Mouse (Mus musculus) heart, embryonic 15.5 days (tissue): ENCODE data around the gene Dhx29. TPM values are rescaled to one million over a fixed set of nuclear protein-coding genes. Genes with fewer than 3 reads are reported as not detected.
"Not testable (repeated sequence)": the region's sequence is repeated elsewhere in the genome, so short reads cannot be mapped to it uniquely, and the experiment has no call there.

Experiments
- ATAC-seq: fragments of 200-750 bp; cut with Nextera tagmentation; replicated peaks from 2 replicates; pipeline ENCODE4 v1.8.0; 2017; ENCODE audit warnings: low read depth, moderate TSS enrichment; ENCODE audit not compliant: insufficient number of reproducible peaks, insufficient read depth, low FRiP score
- H3K27ac ChIP-seq: fragments of 300-500 bp; sonication (generic); 2 replicates; pipeline ENCODE4 v1.5.1; 2015; ENCODE audit warnings: mild to moderate bottlenecking, inconsistent platforms
- H3K27me3 ChIP-seq: fragments of 300-500 bp; sonication (generic); 2 replicates; pipeline ENCODE4 v1.6.1; 2015; ENCODE audit warnings: inconsistent platforms
- H3K36me3 ChIP-seq: fragments of 300-500 bp; sonication (generic); 2 replicates; pipeline ENCODE4 v1.6.1; 2015; ENCODE audit warnings: mild to moderate bottlenecking, inconsistent platforms
- H3K4me1 ChIP-seq: fragments of 300-500 bp; sonication (generic); replicated peaks from 2 replicates; pipeline ENCODE4 v1.6.1; 2015; ENCODE audit warnings: inconsistent platforms
- H3K4me2 ChIP-seq: fragments of 300-500 bp; sonication (generic); 2 replicates; pipeline ENCODE4 v1.6.1; 2015; ENCODE audit warnings: inconsistent platforms, mild to moderate bottlenecking, moderate library complexity
- H3K4me3 ChIP-seq: fragments of 300-500 bp; sonication (generic); 2 replicates; pipeline ENCODE4 v1.5.1; 2015; ENCODE audit warnings: mild to moderate bottlenecking, inconsistent platforms
- H3K9ac ChIP-seq: fragments of 300-500 bp; sonication (generic); 2 replicates; pipeline ENCODE4 v1.6.1; 2015; ENCODE audit warnings: mild to moderate bottlenecking, inconsistent platforms
- H3K9me3 ChIP-seq: fragments of 300-500 bp; sonication (generic); replicated peaks from 2 replicates; pipeline ENCODE4 v1.6.1; 2016; ENCODE audit warnings: inconsistent platforms
- WGBS: fragments of 180-500 bp; shearing (Covaris S2); methylation state at CpG from one replicate; pipeline ENCODE4 v1.1.7; 2015; ENCODE audit warnings: mixed read lengths; 5-methylcytosine and 5-hydroxymethylcytosine counted together
- polyA plus RNA-seq: library from polyadenylated mRNA; unstranded; fragments of >200 nt; fragmentation: Nextera tagmentation; extraction: Ambion mirVana; gene quantifications from 2 replicates; pipeline ENCODE4 v1.2.1, GENCODE M21; 2015

Gene Dhx29
- polyA plus RNA-seq, 1 experiment from 2014 or later = 15.1 TPM

DNA sequence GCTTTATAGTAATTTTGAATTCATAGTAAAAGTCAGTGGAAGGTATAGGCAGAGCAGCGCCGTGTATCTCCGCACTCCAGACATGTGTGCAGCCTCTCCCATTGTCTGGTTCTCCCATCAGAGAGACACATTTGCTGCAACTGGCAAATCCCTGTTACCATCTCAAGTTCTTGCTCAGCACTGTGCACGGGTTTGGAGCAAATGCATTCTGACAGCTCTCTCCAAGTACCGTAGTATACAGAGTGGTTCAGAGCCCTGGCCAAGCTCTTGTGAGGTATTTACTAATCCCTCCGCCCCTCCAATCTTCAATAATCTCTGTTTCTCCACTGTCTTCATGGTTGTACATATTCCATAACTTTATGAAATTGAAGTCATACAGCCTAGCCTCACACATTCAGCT, 85.4 kb downstream of the Dhx29 start:
- Histone ChIP-seq H3K27ac (no peak overlapping the region), H3K4me3 (peak overlapping the region; percentile 44), H3K9me3 (no peaks in the 10 kb centered on the region), H3K4me1 (peaks cover 4% of the 10 kb centered on the region), H3K27me3 (no peaks in the 10 kb centered on the region), H3K36me3 (no peaks in the 10 kb centered on the region), H3K9ac (no peak overlapping the region), H3K4me2 (peak overlapping the region; percentile 61)
- 75% methylated on average over 6 of the region's 6 CpGs for WGBS
- no peak for ATAC-seq

DNA sequence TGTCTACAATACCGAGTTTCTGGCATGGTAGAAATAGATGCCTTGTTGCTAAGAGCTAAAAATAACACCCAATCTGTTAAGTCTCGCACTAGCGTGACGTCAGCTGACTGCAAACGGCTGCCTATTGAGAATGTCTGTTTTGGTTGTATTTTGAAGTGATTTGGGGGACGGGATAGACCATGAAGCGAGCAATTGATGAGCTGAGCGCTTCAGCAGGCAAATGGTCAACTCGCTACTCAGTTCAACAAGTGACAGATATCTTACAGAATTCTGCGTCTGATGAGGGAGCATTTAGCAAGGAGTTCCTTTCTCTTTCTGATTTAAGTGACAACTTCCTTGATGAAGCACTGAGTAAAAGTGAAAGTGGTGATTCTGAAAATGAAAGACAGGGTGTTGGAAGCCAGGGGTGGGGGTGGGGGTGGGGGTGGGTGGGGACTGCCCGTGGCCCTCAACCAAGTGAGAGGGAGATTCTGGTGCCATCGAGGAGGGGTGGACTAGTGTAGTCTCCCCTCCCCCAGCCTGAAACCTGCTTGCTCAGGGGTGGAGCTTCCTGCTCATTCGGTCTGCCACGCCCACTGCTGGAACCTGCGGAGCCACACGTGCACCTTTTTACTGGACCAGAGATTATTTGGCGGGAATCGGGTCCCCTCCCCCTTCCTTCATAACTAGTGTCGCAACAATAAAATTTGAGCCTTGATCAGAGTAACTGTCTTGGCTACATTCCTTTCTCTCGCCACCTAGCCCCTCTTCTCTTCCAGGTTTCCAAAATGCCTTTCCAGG, 86.1 kb downstream of the Dhx29 start:
- Histone ChIP-seq H3K4me3 (peak overlapping the region; percentile 44), H3K4me2 (peak overlapping the region; percentile 61), H3K9ac (peak overlapping the region; percentile 30; the same call in 1 of the 2 replicates)
- WGBS = 22% methylated on average over 19 of the region's 20 CpGs
- H3K27me3 ChIP-seq, H3K36me3 ChIP-seq, H3K9me3 ChIP-seq, H3K27ac ChIP-seq, ATAC-seq, H3K4me1 ChIP-seq: not testable (repeated sequence)

Other genes with a start within 250 kb of the Dhx29 start
- 54.1 and 61.2 TPM in 2 replicates for gene Plpp1, start 126.7 kb upstream of the Dhx29 start, polyA plus RNA-seq
- 38.1 and 44.9 TPM in 2 replicates for gene Mtrex, start 56 bp upstream of the Dhx29 start, polyA plus RNA-seq
- 0.78 and 1.4 TPM in 2 replicates for gene Ccno, start 60.3 kb downstream of the Dhx29 start, polyA plus RNA-seq
- 0.21 and 0.77 TPM in 2 replicates for gene Mcidas, start 66.4 kb downstream of the Dhx29 start, polyA plus RNA-seq
- 0.14 and 0.79 TPM in 2 replicates for gene Cdc20b, start 107.7 kb downstream of the Dhx29 start, polyA plus RNA-seq
- gene Gpx8, start 119.0 kb downstream of the Dhx29 start, polyA plus RNA-seq = 115 and 118 TPM in 2 replicates
- 5.6 and 45.0 TPM in 2 replicates for gene Gzma, start 173.5 kb downstream of the Dhx29 start, polyA plus RNA-seq